Mouse (Mus musculus) ES-E14 (cell line): ENCODE measurements around the gene Kif1b. TPM values are rescaled to one million over a fixed set of nuclear protein-coding genes. Genes with fewer than 3 reads are reported as not detected.

Experiments
- DNase-seq: peaks from one replicate; pipeline ENCODE4 v3.0.0-alpha.2; 2013; ENCODE audit warnings: low read depth, low spot score
- H3K27ac ChIP-seq: 2 replicates; pipeline ENCODE4 v1.5.1; 2012; ENCODE audit warnings: low read depth, mild to moderate bottlenecking, low read length, moderate library complexity, mixed read lengths; ENCODE audit not compliant: poor library complexity, insufficient read depth, severe bottlenecking
- H3K36me3 ChIP-seq: 2 replicates; pipeline ENCODE4 v1.6.1; 2012; ENCODE audit warnings: mild to moderate bottlenecking, low read length, moderate library complexity, mixed read lengths; ENCODE audit not compliant: control insufficient read depth, poor library complexity, insufficient read depth, severe bottlenecking
- H3K4me1 ChIP-seq, 2 experiments: fragments of 150-350 bp in 1 of 2; sonication (generic) in 1 of 2; 2 replicates each; pipeline ENCODE4 v1.6.1; 2012; ENCODE audit warnings: low read length in 2 of 2, mild to moderate bottlenecking in 1 of 2, mixed read lengths in 1 of 2; ENCODE audit not compliant: control insufficient read depth in 2 of 2, insufficient read depth in 2 of 2, poor library complexity in 1 of 2
- H3K4me3 ChIP-seq, 2 experiments: fragments of 150-350 bp in 1 of 2; sonication (generic) in 1 of 2; 2 replicates each; pipeline ENCODE4 v1.5.1; 2012; ENCODE audit warnings: low read length in 2 of 2, low read depth in 1 of 2, mild to moderate bottlenecking in 1 of 2, mixed read lengths in 1 of 2; ENCODE audit not compliant: insufficient read depth in 1 of 2, poor library complexity in 1 of 2, severe bottlenecking in 1 of 2
- H3K9ac ChIP-seq: 2 replicates; pipeline ENCODE4 v1.6.1; 2012; ENCODE audit warnings: low read depth, mild to moderate bottlenecking, low read length, mixed read lengths; ENCODE audit not compliant: poor library complexity, insufficient read depth, severe bottlenecking
- H3K9me3 ChIP-seq: fragments of 150-350 bp; sonication (generic); 2 replicates; pipeline ENCODE4 v1.6.1; 2012; ENCODE audit warnings: low read depth, mild to moderate bottlenecking, low read length; ENCODE audit not compliant: control insufficient read depth, insufficient read depth
- CHD2 ChIP-seq: IDR thresholded peaks from 2 replicates; pipeline ENCODE4 v1.6.1; 2014; ENCODE audit warnings: mild to moderate bottlenecking, low read depth, low read length, inconsistent platforms
- HCFC1 ChIP-seq: IDR thresholded peaks from 2 replicates; pipeline ENCODE4 v1.6.1; 2012; ENCODE audit warnings: low read length, inconsistent platforms, borderline replicate concordance; ENCODE audit not compliant: insufficient read depth
- MAFK ChIP-seq: IDR thresholded peaks from 2 replicates; pipeline ENCODE4 v1.6.1; 2014; ENCODE audit warnings: mild to moderate bottlenecking, low read depth, low read length, inconsistent platforms; ENCODE audit not compliant: insufficient read depth
- ZC3H11A ChIP-seq: IDR thresholded peaks from 2 replicates; pipeline ENCODE4 v1.6.1; 2012; ENCODE audit warnings: low read depth, mild to moderate bottlenecking, inconsistent platforms, low read length, borderline replicate concordance
- ZNF384 ChIP-seq: IDR thresholded peaks from 2 replicates; pipeline ENCODE4 v1.6.1; 2012; ENCODE audit warnings: low read depth, low read length, inconsistent platforms
- in situ Hi-C, 2 experiments: fragments of 600-800 bp; cut with MboI; formaldehyde crosslinking; loops; one replicate each; pipeline ENCODE4 v1.15.1; 2025; ENCODE audit warnings: low sequenced_read_pairs in 2 of 2, inconsistent platforms in 1 of 2; ENCODE audit not compliant: unreplicated experiment in 2 of 2
- total RNA-seq: library from RNA; depleted of rRNA; stranded (reverse); fragments of 300-350 nt; gene quantifications from 2 replicates; pipeline ENCODE4 v1.2.3, GENCODE M21; 2012

Kif1b gene
- total RNA-seq, 1 experiment: 27.1 TPM

DNA sequence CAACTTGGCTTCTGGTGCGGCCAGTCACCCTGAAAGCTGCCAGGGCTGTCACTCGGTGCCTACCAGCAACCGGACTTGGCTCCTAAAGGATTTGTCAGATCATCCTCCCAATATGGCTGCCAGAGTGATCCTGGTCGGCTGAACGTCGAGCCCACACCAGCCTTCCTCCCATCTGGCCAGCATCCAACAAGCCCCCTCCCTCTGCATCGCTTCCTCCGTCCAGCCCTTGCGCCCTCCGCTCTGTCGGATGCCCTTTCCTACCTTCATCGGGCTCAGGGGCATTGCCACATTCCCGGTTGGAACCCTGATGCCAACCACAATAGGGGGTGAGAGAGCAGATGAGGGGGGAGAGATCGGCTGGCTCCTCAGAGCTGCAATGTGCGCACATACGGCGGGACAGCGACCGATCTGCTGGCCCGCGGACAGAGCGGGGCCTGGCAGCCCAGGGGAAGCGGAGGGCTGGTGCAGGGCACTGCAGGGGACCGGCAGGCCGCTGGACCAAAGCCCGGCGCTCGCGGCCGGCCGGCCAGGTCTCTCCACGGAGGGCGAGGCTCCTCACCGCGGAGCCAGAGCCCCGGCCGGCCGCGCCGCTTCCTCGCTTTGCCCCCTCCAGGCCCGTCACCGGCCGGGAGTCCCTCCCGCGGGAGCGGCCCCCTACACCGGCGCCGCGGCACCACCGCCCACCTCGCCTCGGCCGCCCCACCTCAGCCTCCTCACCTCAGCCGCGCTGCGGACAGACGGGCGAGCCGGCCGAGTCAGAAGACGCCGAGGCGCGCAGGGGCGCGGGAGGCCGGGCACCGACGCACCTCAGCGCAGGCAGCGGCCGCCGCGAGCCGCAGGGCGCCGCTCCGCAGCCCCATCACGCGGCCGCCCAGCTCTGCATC is 539 bp downstream of the Kif1b start:
- Histone ChIP-seq H3K4me1 (peaks cover 0 to 7% of the 10 kb centered on the region in 2 experiments; a peak in 1 of 4 replicates), H3K36me3 (no peaks in the 10 kb centered on the region), H3K4me3 (peak overlapping the region; percentile 86 to 87), H3K9me3 (no peaks in the 10 kb centered on the region), H3K9ac (peak overlapping the region; percentile 83), H3K27ac (no peak overlapping the region)
- in situ Hi-C loops: no loop called here
- DNase-seq: no peak
- TF ChIP-seq CHD2: no peak
- no peak for TF ChIP-seq HCFC1
- no peak for TF ChIP-seq MAFK
- TF ChIP-seq ZC3H11A: no peak
- TF ChIP-seq ZNF384: no peak

DNA sequence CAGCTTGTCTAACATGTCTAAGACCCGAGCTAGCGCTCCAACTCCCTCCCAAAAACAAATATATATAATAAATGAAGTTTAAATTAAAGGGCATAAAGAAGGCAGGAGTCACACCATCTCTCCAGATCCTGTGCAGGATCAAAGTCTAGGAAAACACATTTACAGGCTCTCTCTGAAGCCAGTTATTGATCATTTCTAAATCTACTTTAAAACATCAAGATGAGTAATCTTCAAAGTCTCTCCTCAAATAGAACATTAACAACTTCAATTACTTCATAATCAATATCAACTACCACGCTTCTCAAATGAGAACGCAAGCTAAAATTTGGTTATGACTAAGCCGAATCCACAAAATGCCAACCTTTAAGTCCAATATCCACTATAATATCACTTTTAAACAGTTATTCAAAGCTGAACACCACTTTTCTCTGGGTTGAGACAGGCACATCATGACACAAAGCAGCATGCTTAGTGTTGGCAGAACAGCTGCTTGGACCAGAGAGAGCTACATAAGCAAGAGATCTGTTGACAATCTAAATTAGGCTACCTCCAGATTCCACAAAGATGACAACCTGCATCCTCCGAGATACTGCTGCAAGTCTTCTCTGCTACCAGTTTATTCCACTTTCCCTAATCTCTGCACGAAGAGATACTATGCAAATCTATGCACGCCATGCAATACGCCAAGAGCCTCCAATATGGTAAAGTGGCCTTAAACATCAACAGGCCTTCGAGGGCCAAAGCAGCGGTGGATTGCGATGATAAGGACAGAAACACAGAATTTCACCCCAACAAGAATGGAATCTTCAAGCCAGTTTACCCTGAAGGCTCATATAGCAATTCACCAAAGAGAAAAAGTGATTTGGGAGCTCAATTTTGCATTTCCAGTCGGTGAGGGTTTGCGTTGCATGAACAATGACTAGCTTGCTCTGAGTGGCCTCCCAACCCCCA is 1.5 kb downstream of the Kif1b start:
- no peak for TF ChIP-seq MAFK
- TF ChIP-seq ZC3H11A: no peak
- TF ChIP-seq HCFC1: no peak
- TF ChIP-seq CHD2: no peak
- no peak for TF ChIP-seq ZNF384
- Histone ChIP-seq H3K4me3 (peak overlapping the region; percentile 86 to 87), H3K9ac (peak overlapping the region; percentile 83), H3K9me3 (no peaks in the 10 kb centered on the region), H3K36me3 (no peaks in the 10 kb centered on the region), H3K27ac (no peak overlapping the region), H3K4me1 (peaks cover 5 to 7% of the 10 kb centered on the region in 2 experiments; a peak in 2 of 4 replicates)
- in situ Hi-C loops: no loop called here
- no peak for DNase-seq

DNA sequence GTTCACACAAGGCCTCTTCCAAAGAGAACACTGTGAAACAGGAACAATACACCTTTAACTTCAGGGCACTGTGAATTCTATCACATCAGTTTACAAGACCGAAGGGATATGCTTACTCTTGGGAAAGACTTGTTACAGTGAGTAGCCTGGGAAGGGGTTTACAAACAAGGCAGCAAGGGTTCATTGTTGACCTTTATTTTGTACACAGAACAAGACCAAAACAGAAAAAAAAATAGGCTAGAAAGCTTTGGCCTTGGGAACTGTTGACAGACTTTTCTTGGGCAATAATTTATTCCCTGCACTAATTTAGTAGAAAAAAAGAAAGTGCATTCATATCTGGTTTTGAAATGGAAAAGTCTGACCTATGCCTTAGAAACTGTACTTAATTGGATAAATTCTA is 3.0 kb downstream of the Kif1b start:
- H3K9me3 ChIP-seq: no peaks in the 10 kb centered on the region
- no peak overlapping the region for H3K27ac ChIP-seq
- no peak overlapping the region for H3K9ac ChIP-seq
- in situ Hi-C loops: no loop called here
- H3K36me3 ChIP-seq: no peaks in the 10 kb centered on the region
- no peak for TF ChIP-seq CHD2
- TF ChIP-seq HCFC1: no peak
- TF ChIP-seq MAFK: no peak
- TF ChIP-seq ZNF384: no peak
- TF ChIP-seq ZC3H11A: no peak
- H3K4me1 ChIP-seq: peaks cover 5 to 7% of the 10 kb centered on the region in 2 experiments; a peak in 2 of 4 replicates
- DNase-seq: no peak
- H3K4me3 ChIP-seq: no peak overlapping the region

DNA sequence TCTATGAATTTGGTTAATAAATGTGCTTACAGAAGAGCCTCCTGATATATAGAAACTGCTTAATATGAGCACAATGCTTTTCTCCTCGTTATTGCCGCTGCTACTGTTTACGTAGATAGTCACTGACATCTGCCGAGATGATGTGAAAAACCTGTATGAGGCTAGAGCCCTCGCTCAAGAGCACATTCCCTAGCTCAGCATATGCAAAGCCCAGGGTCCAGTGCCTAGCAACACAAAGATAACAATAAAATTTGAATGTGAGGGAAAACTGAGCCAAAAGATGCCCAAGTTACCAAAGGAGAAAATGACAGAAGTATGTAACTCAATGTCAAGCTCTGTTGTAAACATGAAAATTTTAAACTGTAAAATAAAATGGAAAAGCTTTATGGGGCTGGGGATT is 4.0 kb downstream of the Kif1b start:
- in situ Hi-C loops: no loop called here
- peaks cover 5 to 7% of the 10 kb centered on the region in 2 experiments; a peak in 2 of 4 replicates for H3K4me1 ChIP-seq
- no peak overlapping the region for H3K27ac ChIP-seq
- H3K4me3 ChIP-seq: no peak overlapping the region
- no peak for DNase-seq
- no peaks in the 10 kb centered on the region for H3K9me3 ChIP-seq
- no peaks in the 10 kb centered on the region for H3K36me3 ChIP-seq
- no peak overlapping the region for H3K9ac ChIP-seq
- TF ChIP-seq HCFC1 (no peak), ZNF384 (no peak), ZC3H11A (no peak), MAFK (no peak), CHD2 (no peak)
